Mouse (Mus musculus) brain, embryonic 14.5 days (tissue): ENCODE results near the gene Psmb8. TPM values are rescaled to one million over a fixed set of nuclear protein-coding genes. Genes with fewer than 3 reads are reported as not detected.
"Not testable (repeated sequence)": the region's sequence is repeated elsewhere in the genome, so short reads cannot be mapped to it uniquely, and the experiment has no call there.

Experiments used
- DNase-seq: peaks from one replicate; pipeline ENCODE4 v3.0.0-alpha.2; 2011; ENCODE audit warnings: low read depth
- CTCF ChIP-seq: fragments of 200-500 bp; IDR thresholded peaks from 2 replicates; pipeline ENCODE4 v1.5.1; 2012; ENCODE audit warnings: inconsistent platforms, mild to moderate bottlenecking, moderate library complexity, borderline replicate concordance; ENCODE audit not compliant: insufficient read depth, insufficient read length; ENCODE audit errors: extremely low read depth
- POLR2A ChIP-seq: fragments of 200-500 bp; IDR thresholded peaks from 2 replicates; pipeline ENCODE4 v1.6.1; 2012; ENCODE audit warnings: mild to moderate bottlenecking, inconsistent platforms, borderline replicate concordance; ENCODE audit not compliant: poor library complexity, insufficient read depth, insufficient read length, severe bottlenecking; ENCODE audit errors: extremely low read depth
- polyA plus RNA-seq: library from polyadenylated mRNA; depleted of rRNA; stranded (reverse); fragments of >200 nt; gene quantifications from 2 replicates; pipeline ENCODE4 v1.2.3, GENCODE M21; 2012

Gene Psmb8
- polyA plus RNA-seq, 1 experiment, result 2.0 TPM

DNA sequence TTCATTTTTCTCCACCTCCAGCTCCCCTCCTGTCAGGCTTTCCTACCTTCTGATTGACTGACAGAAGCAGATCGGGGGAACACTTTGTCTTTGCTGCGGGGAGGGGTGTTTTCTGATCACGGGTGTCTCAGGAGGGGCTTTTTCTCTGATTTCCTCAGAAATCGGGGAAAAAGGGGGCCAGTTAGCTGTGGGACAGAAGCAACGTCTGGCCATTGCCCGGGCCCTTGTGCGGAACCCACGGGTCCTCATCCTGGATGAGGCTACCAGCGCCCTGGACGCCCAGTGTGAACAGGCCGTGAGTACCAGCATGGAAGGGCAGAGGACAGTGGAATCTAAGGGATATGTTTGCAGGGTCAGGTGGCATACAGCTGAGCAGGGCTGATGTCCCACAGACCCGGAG lies 17.7 kb downstream of the Psmb8 start:
- DNase-seq, result no peak
- TF ChIP-seq CTCF, result no peak
- TF ChIP-seq POLR2A, result no peak

DNA sequence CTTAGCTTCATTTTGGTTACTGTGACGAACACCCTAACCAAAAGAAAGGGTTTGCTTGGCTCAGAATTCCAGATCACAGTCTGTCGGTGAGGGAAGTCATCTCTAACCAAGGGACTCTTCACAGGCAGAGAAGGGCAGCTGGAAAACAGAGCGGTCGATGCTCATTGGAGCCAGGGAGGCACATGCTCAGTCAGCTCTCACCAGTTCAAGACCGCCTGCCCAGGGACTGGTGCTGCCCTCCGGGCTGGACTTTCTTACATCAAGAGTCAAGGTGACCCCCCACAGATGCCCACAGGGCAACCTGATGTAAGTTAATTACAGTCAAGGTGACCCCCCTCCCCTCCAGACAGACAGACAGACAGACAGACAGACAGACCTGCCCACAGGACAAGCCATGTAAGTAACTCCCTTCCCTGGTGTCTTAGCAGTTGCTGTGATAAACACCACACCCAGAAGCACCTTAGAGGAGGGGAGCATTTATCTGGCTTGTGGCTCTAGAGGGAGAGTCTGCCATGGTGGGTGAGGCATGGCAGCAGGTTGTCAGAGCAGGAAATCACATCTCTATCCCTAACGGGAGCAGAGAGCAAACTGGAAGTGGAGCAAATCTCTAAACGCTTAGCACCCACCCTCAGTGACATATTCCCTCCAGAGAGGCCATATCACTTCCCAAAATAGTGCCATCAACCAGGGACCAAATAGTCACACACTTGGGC lies 19.9 kb downstream of the Psmb8 start:
- no peak for TF ChIP-seq POLR2A
- no peak for TF ChIP-seq CTCF
- no peak for DNase-seq

DNA sequence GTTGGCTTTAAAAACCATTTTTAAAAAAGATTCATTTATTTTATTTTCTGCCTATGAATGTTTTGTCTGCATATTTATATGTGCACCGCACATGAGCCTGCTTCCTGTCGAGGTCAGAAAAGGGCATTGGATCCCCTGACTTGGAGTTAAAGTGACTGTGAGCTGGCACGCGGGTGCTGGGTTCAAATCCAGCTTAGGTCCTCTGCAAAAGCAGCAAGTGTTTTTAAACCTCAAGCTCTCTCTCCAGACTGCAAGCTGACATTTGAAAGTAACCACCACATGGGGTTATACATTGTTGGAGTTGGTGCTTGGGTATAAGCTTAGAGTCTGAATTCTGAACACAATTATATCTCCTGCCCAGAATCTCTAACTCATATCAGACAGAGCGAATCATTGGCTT lies 20.5 kb downstream of the Psmb8 start:
- DNase-seq, result no peak
- TF ChIP-seq POLR2A (no peak), CTCF (no peak)

DNA sequence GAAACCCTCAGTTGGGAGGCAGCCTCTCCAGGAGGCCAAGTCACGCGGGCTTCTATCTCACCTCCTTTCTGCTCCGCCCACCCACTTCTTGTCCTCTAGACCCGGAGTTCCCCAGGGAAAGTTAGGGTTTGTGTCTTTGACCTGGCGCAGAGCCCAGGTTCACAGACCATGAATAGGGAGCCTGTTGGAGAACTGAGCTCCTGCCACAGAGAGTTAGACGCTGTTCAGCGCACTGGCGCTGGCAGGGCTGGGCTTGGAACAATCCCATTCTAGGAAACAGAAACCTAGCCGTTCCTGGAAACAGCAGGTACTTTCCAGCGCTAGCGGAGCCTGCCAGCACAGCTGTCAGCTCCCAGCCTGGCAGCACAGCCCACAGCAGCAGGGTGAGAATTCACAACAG lies 21.2 kb downstream of the Psmb8 start:
- peak; percentile 38 for DNase-seq
- TF ChIP-seq POLR2A, result no peak
- TF ChIP-seq CTCF, result no peak

DNA sequence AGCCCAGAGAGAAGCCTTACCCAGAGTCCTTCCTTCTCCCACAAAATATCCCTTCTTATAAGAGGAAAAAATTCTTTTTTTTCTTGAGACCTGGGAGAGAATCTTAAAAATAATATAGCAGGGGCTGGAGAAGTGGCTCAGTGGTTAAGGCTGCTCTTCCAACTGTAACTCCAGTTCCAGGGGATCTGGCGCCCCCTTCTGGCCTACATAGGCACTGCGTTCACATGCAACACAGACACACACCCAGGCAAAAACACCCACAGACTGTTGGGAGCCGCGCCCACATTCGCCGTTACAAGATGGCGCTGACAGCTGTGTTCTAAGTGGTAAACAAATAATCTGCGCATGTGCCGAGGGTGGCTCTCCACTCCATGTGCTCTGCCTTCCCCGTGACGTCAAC lies 21.6 kb downstream of the Psmb8 start:
- not testable (repeated sequence) for DNase-seq
- peak; percentile 48; the same call in 1 of the 2 replicates for TF ChIP-seq CTCF

DNA sequence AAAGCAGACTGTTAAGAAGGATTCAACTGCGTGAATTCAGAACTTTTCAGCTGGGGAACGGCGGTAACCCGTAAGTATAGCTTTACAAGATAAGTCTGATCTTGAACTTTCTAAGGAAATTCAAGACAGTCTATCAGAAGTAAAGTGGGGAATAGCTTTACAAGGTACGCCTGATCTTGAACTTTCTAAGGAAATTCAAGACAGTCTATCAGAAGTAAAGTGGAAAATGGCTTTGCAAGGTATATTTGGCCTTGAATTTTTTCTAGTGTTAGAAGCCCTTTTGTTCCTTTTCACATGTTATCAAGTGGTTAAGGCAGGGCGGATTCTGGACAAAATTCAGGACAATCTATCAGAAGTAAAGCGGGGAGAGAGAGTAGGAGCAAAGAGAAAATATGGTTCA lies 22.3 kb downstream of the Psmb8 start:
- DNase-seq, result not testable (repeated sequence)

DNA sequence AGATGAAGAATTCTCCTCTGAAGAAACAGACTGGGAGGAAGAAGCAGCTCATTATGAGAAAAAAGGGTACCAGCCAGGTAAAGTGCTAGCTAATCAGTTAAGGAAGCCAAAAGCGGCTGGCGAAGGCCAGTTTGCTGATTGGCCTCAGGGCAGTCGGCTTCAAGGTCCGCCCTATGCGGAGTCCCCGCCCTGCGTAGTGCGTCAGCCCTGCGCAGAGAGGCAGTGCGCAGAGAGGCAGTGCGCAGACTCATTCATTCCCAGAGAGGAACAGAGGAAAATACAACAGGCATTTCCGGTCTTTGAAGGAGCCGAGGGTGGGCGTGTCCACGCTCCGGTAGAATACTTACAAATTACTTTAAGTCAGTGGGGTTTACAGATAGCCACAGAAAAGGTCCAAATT lies 22.9 kb downstream of the Psmb8 start:
- DNase-seq, result not testable (repeated sequence)

DNA sequence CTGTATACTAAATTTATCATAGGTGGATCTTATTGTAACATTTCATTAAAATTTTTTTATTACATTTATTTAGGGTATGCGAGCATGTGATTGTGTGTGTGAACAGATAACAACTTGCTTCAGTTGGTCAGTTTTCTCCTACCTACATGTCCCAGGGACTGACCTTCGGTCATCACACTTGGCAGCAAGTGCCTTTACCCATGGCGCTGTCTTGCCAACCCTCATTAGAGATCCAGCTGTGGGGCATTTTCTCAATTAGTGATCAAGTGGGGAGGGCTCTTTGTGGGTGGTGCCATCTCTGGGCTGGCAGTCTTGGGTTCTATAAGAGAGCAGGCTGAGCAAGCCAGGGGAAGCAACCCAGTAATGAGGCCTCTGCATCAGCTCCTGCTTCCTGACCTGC lies 27.3 kb downstream of the Psmb8 start:
- no peak for DNase-seq
- no peak for TF ChIP-seq POLR2A
- no peak for TF ChIP-seq CTCF

DNA sequence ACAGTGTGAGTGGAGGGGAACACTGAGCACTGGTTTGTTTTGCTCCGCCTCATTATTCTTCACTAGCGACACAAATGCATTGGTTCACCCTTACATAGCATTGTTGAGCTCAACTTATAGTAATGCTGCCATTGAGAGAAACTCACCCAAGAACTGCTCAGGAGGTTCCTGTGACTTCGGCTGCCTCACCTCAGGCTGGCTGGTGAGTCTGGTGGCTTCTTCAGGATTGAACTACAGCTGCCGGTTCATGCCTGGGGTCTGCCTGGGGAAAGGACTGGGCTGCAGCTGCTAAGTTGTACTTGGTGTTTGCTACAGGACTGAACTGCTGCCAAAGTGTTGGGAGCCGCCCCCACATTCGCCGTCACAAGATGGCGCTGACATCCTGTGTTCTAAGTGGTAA lies 27.9 kb downstream of the Psmb8 start:
- no peak for DNase-seq
- TF ChIP-seq POLR2A (no peak), CTCF (no peak)

DNA sequence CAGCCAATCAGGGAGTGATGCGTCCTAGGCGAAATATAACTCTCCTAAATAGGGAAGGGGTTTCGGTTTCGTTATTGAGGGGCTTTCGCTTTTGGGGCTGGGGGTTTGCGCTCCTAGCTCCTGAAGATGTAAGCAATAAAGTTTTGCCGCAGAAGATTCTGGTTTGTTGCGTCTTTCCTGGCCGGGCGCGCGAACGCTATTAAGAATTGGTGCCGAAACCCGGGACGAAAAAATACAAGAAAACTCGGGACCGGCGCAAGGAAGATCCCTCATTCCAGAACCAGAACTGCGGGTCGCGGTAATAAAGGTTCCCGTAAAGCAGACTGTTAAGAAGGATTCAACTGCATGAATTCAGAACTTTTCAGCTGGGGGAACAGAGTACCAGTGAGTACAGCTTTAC lies 28.4 kb downstream of the Psmb8 start:
- DNase-seq, result not testable (repeated sequence)

DNA sequence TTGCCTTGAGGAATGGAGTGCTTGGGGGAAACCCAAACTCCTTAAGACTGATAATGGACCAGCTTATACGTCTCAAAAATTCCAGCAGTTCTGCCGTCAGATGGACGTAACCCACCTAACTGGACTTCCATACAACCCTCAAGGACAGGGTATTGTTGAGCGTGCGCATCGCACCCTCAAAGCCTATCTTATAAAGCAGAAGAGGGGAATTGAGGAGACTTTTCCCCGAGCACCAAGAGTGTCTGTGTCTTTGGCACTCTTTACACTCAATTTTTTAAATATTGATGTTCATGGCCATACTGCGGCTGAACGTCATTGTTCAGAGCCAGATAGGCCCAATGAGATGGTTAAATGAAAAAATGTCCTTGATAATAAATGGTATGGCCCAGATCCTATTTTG lies 33.5 kb downstream of the Psmb8 start:
- DNase-seq, result not testable (repeated sequence)

DNA sequence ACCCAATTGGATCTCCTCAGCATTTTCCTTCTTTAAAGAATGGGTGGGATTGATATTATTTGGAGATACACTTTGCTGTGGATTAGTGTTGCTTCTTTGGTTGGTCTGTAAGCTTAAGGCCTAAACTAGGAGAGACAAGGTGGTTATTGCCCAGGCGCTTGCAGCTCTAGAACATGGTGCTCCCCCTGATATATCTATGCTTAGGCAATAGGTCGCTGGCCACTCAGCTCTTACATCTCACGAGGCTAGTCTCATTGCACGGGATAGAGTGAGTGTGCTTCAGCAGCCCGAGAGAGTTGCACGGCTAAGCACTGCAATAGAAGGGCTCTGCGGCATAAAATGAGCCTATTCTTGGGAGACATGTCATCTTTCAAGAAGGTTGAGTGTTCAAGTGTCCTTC lies 34.5 kb downstream of the Psmb8 start:
- DNase-seq, result not testable (repeated sequence)

DNA sequence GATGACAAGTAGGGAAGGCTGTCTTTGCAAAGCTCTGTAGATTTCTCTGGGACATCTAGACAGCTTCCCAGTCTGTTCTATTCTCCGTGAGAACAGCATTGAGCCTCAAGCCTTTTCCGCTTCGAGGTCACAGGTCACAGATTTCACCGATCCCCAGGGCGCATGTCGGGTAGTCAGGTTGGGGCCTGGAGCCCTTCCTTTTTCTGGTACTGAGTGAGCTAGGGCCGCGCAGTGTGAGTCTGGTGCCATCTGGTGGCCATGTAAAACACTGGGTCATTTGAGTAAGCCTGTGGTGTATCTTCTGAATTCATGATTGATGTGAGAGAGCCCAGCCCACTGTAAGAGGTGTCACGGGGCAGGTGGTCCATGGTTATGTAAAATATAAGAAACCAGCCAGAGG lies 37.4 kb downstream of the Psmb8 start:
- DNase-seq, result peak; percentile 66
- TF ChIP-seq CTCF (peak; percentile 75), POLR2A (no peak)

DNA sequence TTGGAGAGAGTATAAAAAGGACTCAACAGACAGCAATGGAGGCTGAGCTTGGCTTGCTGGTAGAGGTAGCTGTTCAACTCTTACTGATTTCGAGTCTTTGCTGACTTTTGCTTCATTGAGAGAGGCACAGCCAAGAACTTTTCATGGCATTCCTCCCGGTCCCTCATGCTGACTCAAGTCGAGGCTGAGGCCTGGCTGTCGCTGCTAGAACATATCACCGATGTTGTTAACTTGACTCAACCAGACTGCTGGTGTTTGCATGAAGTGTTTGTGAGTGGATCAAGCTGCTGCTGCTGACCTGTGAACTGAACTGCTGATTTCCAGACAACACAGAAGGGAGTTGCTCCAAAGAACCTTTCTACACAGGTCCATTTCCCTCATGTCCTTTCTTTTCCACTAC lies 39.2 kb downstream of the Psmb8 start:
- DNase-seq, result no peak
- TF ChIP-seq POLR2A (no peak), CTCF (no peak)

DNA sequence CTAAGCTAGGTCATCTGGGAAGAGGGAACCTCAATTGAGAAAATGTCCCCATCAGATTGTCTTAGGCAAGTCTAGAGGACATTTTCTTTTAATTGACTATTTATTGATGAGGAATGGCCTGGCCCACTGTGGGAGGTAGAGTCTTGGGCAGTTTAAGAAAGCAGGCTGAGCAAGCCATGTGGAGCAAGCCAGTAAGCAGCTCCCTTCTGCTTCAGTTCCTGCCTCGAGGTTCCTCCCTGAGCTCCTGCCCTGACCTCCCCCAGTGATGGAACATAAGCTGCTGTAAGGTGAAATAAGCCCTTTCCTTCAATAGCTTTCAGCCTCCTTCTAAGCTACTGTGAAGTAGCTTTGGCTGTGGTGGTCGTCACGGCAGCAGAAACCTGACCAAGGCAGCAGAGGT lies 40.2 kb downstream of the Psmb8 start:
- TF ChIP-seq CTCF (no peak), POLR2A (no peak)
- no peak for DNase-seq

DNA sequence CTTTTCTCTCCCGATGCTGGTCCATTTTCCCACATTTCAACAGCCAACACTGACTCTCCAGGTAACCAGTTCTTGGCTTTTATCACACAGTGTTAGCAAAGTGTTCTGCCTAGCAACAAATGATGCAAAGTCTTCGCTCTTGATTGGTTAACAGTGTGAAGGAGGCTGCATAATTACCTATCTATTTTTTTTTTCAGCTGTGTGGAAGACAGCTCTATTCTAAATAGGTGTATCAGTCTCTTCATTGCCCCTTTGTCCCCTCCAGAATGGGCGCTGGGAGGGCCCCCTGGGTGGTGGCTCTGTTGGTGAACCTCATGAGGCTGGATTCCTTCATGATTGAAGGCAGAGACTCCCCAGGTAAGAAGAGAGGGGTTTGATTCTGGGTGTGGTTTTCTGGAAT lies 41.2 kb downstream of the Psmb8 start, which contains the start of gene H2-Ob:
Gene H2-Ob, plus strand, starts transcription at position 198 of the 400 bp plus-strand sequence.
- DNase-seq, result peak; percentile 60
- no peak for TF ChIP-seq CTCF
- TF ChIP-seq POLR2A, result no peak

DNA sequence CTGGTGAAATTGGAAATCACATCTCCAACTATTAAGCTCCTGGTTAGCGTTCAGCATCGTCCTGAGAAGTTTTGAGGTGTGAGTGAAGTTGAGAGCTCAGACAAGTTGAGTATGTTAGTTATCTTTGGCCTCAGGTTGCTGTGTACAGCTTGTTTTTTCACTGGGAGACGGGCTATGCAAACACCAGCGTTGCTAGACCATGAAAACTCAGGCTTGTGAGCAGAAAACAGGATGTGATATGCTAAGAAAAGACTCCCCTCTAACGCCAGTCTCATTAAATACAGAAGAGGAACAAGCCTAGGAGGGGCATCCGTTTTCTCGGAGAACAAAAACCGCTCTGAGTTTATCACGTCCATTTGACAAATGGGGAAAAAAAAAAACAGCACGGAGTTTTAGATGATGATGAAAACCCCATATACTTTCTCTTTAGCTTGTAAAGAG lies 42.1 kb downstream of the Psmb8 start:
- no peak for DNase-seq
- TF ChIP-seq POLR2A (no peak), CTCF (no peak)
